Mouse (Mus musculus) liver, postnatal 0 days (tissue): ENCODE measurements at regions not wholly inside any gene's neighbourhood (a gene's known extent, or its start where the extent isn't known, plus 50 kb on each side); places are given as distances from the start of the nearest gene placed in this dataset.

Source experiments
- ATAC-seq: fragments of 200-750 bp; cut with Nextera tagmentation; 2 replicates; pipeline ENCODE4 v1.8.0; 2017; ENCODE audit warnings: mild to moderate bottlenecking, moderate library complexity
- DNase-seq: peaks from one replicate; pipeline ENCODE4 v3.0.0-alpha.2; 2016
- H3K27ac ChIP-seq: fragments of 300-500 bp; sonication (generic); 2 replicates; pipeline ENCODE4 v1.5.1; 2014; ENCODE audit warnings: antibody characterized with exemption, moderate library complexity, mild to moderate bottlenecking, low read depth
- H3K27me3 ChIP-seq: fragments of 300-500 bp; sonication (generic); 2 replicates; pipeline ENCODE4 v1.6.1; 2014; ENCODE audit warnings: low read length, control low read depth, mixed read lengths; ENCODE audit not compliant: insufficient read depth
- H3K36me3 ChIP-seq: fragments of 300-500 bp; sonication (generic); replicated peaks from 2 replicates; pipeline ENCODE4 v1.6.1; 2014; ENCODE audit warnings: mild to moderate bottlenecking, control low read depth, low read length, moderate library complexity, mixed read lengths; ENCODE audit not compliant: insufficient read depth
- H3K4me1 ChIP-seq: fragments of 300-500 bp; sonication (generic); 2 replicates; pipeline ENCODE4 v1.6.1; 2014; ENCODE audit warnings: antibody characterized with exemption, mild to moderate bottlenecking, control low read depth; ENCODE audit not compliant: insufficient read depth
- H3K4me2 ChIP-seq: fragments of 300-500 bp; sonication (generic); 2 replicates; pipeline ENCODE4 v1.6.1; 2014; ENCODE audit warnings: low read depth, mild to moderate bottlenecking, low read length, moderate library complexity, mixed read lengths
- H3K4me3 ChIP-seq: fragments of 300-500 bp; sonication (generic); 2 replicates; pipeline ENCODE4 v1.5.1; 2014; ENCODE audit warnings: low read depth, low read length
- H3K9ac ChIP-seq: fragments of 300-500 bp; sonication (generic); replicated peaks from 2 replicates; pipeline ENCODE4 v1.6.1; 2014; ENCODE audit warnings: mild to moderate bottlenecking, moderate library complexity
- H3K9me3 ChIP-seq: fragments of 300-500 bp; sonication (generic); 2 replicates; pipeline ENCODE4 v1.6.1; 2016; ENCODE audit warnings: mild to moderate bottlenecking, control low read depth, low read length, mixed read lengths
- CTCF ChIP-seq: sonication (generic); IDR thresholded peaks from 2 replicates; pipeline ENCODE4 v1.5.1; 2016; ENCODE audit warnings: antibody characterized with exemption, low read depth
- EP300 ChIP-seq: IDR thresholded peaks from 2 replicates; pipeline ENCODE4 v1.6.1; 2016; ENCODE audit warnings: antibody characterized with exemption, low read depth, mild to moderate bottlenecking
- WGBS: fragments of 180-500 bp; shearing (Covaris S2); extraction: QIAGEN DNeasy Blood & Tissue Kit; methylation state at CpG from one replicate; pipeline ENCODE4 v1.1.7; 2014; ENCODE audit not compliant: insufficient replicate concordance; 5-methylcytosine and 5-hydroxymethylcytosine counted together

DNA sequence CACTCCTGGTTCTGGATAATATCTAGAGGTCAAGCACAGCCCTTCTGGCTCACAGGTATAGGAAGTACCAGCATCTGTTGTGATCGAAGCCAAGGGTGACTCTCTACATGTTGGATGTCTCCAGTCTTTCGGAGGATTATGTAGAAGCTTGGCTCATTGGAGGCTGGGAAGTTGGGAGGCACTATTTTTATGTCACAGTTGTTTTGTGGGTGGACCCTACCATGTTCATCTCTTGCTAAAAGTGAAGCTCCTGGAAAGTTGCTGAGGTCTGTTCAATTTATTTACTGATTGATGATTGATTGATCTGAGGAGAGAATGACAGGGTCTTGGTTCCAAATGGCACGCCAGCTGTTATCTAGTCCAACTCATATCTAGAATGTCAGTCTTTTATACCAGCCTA is 219.0 kb downstream of the Dusp6 start:
- no peak overlapping the region for H3K9ac ChIP-seq
- 84% methylated on average over 3 of the region's 3 CpGs for WGBS
- no peak for TF ChIP-seq EP300
- TF ChIP-seq CTCF, result no peak
- no peak overlapping the region for H3K4me3 ChIP-seq
- ATAC-seq (no peak), DNase-seq (no peak)
- no peaks in the 10 kb centered on the region for H3K4me1 ChIP-seq
- no peak overlapping the region for H3K4me2 ChIP-seq
- no peaks in the 10 kb centered on the region for H3K36me3 ChIP-seq
- H3K27me3 ChIP-seq, result no peaks in the 10 kb centered on the region
- H3K9me3 ChIP-seq, result no peaks in the 10 kb centered on the region
- H3K27ac ChIP-seq, result no peak overlapping the region

DNA sequence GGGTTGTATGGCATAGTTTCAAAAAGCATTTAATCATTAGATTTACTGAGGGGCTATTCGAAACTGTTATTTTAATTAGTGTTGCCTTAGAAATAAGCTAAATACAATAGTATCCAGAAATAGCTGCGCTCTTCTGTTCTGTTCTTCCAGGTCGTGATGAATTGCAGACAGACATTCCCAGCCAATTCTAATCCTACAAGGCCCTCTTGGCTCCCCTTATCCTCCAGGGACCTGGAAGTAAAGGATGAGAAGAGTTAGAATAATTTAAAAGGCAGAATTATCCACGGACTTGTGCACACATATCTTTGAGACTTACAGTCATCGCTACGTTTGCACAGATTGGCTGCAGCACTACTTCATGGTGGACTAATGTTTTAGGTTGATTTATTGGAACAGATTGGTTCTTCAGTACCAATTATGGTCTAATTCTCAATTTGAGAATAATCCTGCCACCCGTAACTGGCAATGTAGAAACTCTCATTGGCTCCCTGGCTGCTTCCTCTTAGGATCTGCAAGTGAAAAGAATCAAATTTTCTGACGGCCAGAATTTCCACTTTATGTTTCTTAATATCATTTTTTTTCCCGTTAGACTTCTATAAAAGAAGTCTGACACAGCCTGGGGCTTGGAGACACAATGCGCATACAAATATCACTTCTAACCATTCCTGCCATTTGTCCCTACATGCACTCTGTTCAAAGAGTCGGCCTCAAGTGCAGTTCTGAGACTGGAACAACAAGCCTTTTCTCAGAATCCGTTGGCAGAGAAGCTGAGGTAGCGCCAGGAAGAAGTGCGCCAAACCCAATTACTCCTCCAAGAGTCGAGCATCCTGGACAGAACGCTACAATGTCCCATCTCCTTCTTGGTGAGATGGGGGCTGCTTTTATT is 225.4 kb downstream of the Dusp6 start:
- Histone ChIP-seq H3K4me1 (no peaks in the 10 kb centered on the region), H3K4me3 (no peak overlapping the region), H3K9ac (no peak overlapping the region), H3K4me2 (no peak overlapping the region), H3K27ac (no peak overlapping the region), H3K27me3 (no peaks in the 10 kb centered on the region), H3K36me3 (no peaks in the 10 kb centered on the region), H3K9me3 (no peaks in the 10 kb centered on the region)
- ATAC-seq (no peak), DNase-seq (no peak)
- TF ChIP-seq CTCF (no peak), EP300 (no peak)
- WGBS, result 80% methylated on average over 16 of the region's 16 CpGs

DNA sequence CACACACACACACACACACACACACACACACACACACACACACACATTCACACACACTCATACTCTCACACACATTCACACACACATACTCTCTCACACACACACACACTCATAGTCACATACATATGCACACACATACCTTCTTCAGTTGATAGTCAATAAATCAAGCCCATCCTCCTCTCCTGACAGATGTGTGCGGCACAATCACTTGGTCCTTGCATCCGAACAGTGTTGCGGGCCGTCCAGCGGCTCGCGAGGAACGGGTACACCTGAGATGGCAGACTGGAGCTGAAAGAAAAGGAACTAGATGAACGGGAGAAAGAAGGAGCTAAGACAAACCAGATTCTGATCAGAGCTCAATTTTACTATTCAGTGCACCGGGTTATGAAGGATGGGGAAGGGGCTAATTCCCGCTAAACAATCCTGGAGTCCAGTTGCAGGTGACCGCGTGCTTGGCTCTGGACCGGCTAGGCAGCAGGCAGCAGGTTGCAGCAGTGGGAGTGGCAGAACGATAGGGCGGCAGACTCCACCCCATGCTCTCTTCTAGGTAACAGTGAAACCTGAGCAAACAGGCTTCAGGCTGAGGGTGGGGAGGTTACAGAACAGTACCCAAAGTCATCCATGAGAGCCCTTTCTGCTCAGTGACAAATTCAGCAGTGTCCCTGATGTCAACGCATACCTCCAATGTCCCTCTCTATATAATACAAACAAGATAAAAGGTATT is 247.8 kb downstream of the Csl start:
- no peaks in the 10 kb centered on the region for H3K27me3 ChIP-seq
- no peaks in the 10 kb centered on the region for H3K9me3 ChIP-seq
- H3K27ac ChIP-seq, result no peak overlapping the region
- no peak for DNase-seq
- ATAC-seq, result no peak
- 72% methylated on average over 17 of the region's 17 CpGs for WGBS
- H3K4me2 ChIP-seq, result no peak overlapping the region
- H3K36me3 ChIP-seq, result no peaks in the 10 kb centered on the region
- no peak overlapping the region for H3K4me3 ChIP-seq
- H3K9ac ChIP-seq, result no peak overlapping the region
- TF ChIP-seq CTCF, result no peak
- H3K4me1 ChIP-seq, result no peaks in the 10 kb centered on the region

DNA sequence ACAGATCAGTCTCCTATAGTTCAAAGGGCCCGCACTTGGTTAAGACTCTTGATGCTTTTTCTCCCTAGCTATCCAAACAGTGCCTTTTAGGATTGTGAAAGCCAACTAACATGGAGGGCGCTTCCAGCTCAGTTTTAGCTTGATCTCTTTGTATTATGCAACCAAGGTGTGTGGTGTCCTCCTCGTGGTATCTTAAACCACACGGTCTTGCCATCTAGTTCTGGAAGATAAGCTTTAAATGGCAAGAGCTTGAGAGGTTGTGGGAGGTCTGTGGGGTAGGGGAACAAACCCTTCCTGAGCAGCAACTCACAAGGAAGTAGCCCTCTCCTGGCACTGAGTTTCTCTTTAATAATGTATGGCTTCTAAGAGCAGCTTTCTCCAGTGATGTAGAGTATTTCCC is 241.5 kb downstream of the Csl start:
- no peak overlapping the region for H3K9ac ChIP-seq
- H3K36me3 ChIP-seq, result no peaks in the 10 kb centered on the region
- no peak for ATAC-seq
- H3K4me1 ChIP-seq, result no peaks in the 10 kb centered on the region
- H3K4me3 ChIP-seq, result no peak overlapping the region
- H3K9me3 ChIP-seq, result no peaks in the 10 kb centered on the region
- WGBS, result 49% methylated on average over 4 of the region's 4 CpGs
- no peak overlapping the region for H3K27ac ChIP-seq
- TF ChIP-seq EP300 (no peak), CTCF (no peak)
- no peaks in the 10 kb centered on the region for H3K27me3 ChIP-seq
- no peak for DNase-seq
- no peak overlapping the region for H3K4me2 ChIP-seq

DNA sequence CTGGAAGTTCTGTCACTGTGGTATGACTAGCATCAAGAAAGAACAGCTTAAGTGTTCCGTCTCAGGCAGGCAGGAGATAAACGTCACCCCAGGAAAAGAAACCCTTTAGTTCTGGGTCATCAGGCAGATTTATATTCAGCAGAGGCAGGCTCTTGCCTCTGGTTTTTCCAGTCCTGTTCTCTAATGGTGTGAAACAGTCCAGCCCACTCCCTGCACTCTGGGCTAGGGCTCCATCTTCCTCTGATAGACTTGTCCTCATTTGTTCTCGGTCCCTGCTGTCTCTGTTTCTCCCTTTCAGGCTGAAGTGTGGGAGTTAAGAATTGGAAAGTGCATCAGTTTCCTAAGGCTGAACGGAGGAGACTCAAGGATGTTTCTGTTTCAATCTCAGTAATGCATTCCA is 240.0 kb downstream of the Csl start:
- Histone ChIP-seq H3K4me2 (no peak overlapping the region), H3K4me1 (no peaks in the 10 kb centered on the region), H3K36me3 (no peaks in the 10 kb centered on the region), H3K9ac (no peak overlapping the region), H3K9me3 (no peaks in the 10 kb centered on the region), H3K27me3 (no peaks in the 10 kb centered on the region), H3K27ac (no peak overlapping the region), H3K4me3 (no peak overlapping the region)
- ATAC-seq, result no peak
- no peak for DNase-seq
- 68% methylated on average over 4 of the region's 4 CpGs for WGBS
- TF ChIP-seq CTCF, result no peak
- no peak for TF ChIP-seq EP300

DNA sequence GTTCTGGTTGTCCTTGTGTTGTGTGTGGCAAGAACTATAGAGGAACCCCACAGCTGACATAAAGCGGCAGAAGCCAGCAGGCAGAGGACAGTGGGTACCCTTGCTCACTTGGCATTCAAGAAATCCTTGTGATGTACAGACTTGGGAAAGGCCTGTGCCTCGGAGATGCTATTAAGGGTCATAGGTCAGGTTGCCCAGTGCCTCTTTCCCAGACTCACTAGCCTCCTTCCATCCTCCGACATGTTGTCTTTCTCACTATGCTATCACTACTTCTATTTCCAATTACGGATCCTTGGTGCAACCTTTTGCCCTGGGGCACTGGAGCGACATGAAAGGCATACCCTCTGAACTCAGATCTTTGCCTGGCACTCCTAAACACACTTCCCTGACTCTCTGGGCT is 235.6 kb downstream of the Csl start:
- H3K27me3 ChIP-seq, result no peaks in the 10 kb centered on the region
- H3K4me2 ChIP-seq, result no peak overlapping the region
- no peak overlapping the region for H3K9ac ChIP-seq
- no peak overlapping the region for H3K27ac ChIP-seq
- H3K4me1 ChIP-seq, result peaks cover 3% of the 10 kb centered on the region; the same call in 1 of the 2 replicates
- no peaks in the 10 kb centered on the region for H3K36me3 ChIP-seq
- DNase-seq, result no peak
- H3K9me3 ChIP-seq, result no peaks in the 10 kb centered on the region
- no peak for ATAC-seq
- H3K4me3 ChIP-seq, result no peak overlapping the region
- TF ChIP-seq EP300 (no peak), CTCF (no peak)
- 79% methylated on average over 5 of the region's 5 CpGs for WGBS
